Mouse (Mus musculus): ENCODE data around the gene Fndc5. TPM values are rescaled to one million over a fixed set of nuclear protein-coding genes. Genes with fewer than 3 reads are reported as not detected.
A peak's percentile ranks its signal among the peaks of the same experiment; 100 is the strongest.

Fndc5 gene
- total RNA-seq, 2 experiments from 2014 or later, result 324 to 341 TPM

GRCm38 (mm10) chr4:129144401-129145367 is 7.9 kb downstream of the Fndc5 start:
- intact Hi-C loops (cut with DNase I), result no loop called here
- DNase-seq, result no peak

- intact Hi-C loops (cut with DNase I), result no loop called here
- DNase-seq, result no peak
These were observed 8.6 kb downstream of the Fndc5 start for GRCm38 (mm10) chr4:129145411-129145810.

GRCm38 (mm10) chr4:129145943-129146342 is 9.1 kb downstream of the Fndc5 start:
- no peak for DNase-seq
- intact Hi-C loops (cut with DNase I), result no loop called here

GRCm38 (mm10) chr4:129146392-129146791 is 9.6 kb downstream of the Fndc5 start:
- intact Hi-C loops (cut with DNase I), result no loop called here
- no peak for DNase-seq

GRCm38 (mm10) chr4:129147552-129148103 is 10.8 kb downstream of the Fndc5 start:
- no peak for DNase-seq
- intact Hi-C loops (cut with DNase I), result no loop called here

- no peak for DNase-seq
These were observed 12.5 kb downstream of the Fndc5 start for GRCm38 (mm10) chr4:129149321-129149720.

GRCm38 (mm10) chr4:129151276-129151811 is 14.5 kb downstream of the Fndc5 start:
- intact Hi-C loops (cut with DNase I), result no loop called here
- no peak for DNase-seq

More at GRCm38 (mm10) chr4:129149321-129149720, 12.5 kb downstream of the Fndc5 start:
- intact Hi-C loops (cut with DNase I), result no loop called here

GRCm38 (mm10) chr4:129157541-129157940 is 20.7 kb downstream of the Fndc5 start:
- intact Hi-C loops (cut with DNase I), result no loop called here
- no peak for DNase-seq

GRCm38 (mm10) chr4:129158549-129158948 is 21.8 kb downstream of the Fndc5 start:
- intact Hi-C loops (cut with DNase I), result no loop called here
- DNase-seq, result no peak

GRCm38 (mm10) chr4:129161076-129161475 is 24.3 kb downstream of the Fndc5 start:
- no peak for DNase-seq
- intact Hi-C loops (cut with DNase I), result no loop called here

GRCm38 (mm10) chr4:129161581-129162255 is 24.9 kb downstream of the Fndc5 start:
- intact Hi-C loops (cut with DNase I), result no loop called here
- DNase-seq, result no peak

GRCm38 (mm10) chr4:129172529-129172928 is 35.7 kb downstream of the Fndc5 start:
- DNase-seq, result no peak
- intact Hi-C loops (cut with DNase I), result no loop called here

- intact Hi-C loops (cut with DNase I), result no loop called here
- no peak for DNase-seq
These were observed 42.8 kb downstream of the Fndc5 start for GRCm38 (mm10) chr4:129179560-129179959.

GRCm38 (mm10) chr4:129188041-129188659 is 51.4 kb downstream of the Fndc5 start:
- intact Hi-C loops (cut with DNase I), result loop anchor here (5.0 kb wide), 2 partner anchors 144 to 196 kb away; partner anchors contain the start of gene Ak2

GRCm38 (mm10) chr4:129188803-129189541 is 52.2 kb downstream of the Fndc5 start:
- intact Hi-C loops (cut with DNase I), result loop anchor here (5.0 kb wide), 2 partner anchors 143 to 197 kb away; partner anchors contain the start of gene Ak2
- peak; percentile 46 to 74 for DNase-seq

More at GRCm38 (mm10) chr4:129188041-129188659, 51.4 kb downstream of the Fndc5 start:
- no peak for DNase-seq

- intact Hi-C loops (cut with DNase I), result loop anchor here (5.0 kb wide), 3 partner anchors 142 to 267 kb away; partner anchors contain the start of gene Ak2
- DNase-seq, result peak; percentile 96
These were observed 53.0 kb downstream of the Fndc5 start, which contains the start of the genes S100pbp and Yars for GRCm38 (mm10) chr4:129189542-129190519. Gene S100pbp (minus strand): TSS chr4:129189727. Gene Yars (plus strand): TSS chr4:129189760.

- intact Hi-C loops (cut with DNase I), result loop anchor here (5.0 kb wide), 1 partner anchor 267 kb away; no protein-coding TSS in a partner anchor
- peak in 1 of 2 experiments; percentile 17 for DNase-seq
These were observed 53.7 kb downstream of the Fndc5 start for GRCm38 (mm10) chr4:129190538-129190937.

- intact Hi-C loops (cut with DNase I), result loop anchor here (5.0 kb wide), 1 partner anchor 266 kb away; no protein-coding TSS in a partner anchor
- DNase-seq, result no peak
These were observed 54.9 kb downstream of the Fndc5 start for GRCm38 (mm10) chr4:129191691-129192090.

Measured in heart, postnatal 36 days (tissue).